Mouse (Mus musculus) ES-Bruce4 (cell line): ENCODE data around the gene Serpina3f. TPM values are rescaled to one million over a fixed set of nuclear protein-coding genes. Genes with fewer than 3 reads are reported as not detected.

Experiments
- H3K27ac ChIP-seq: 2 replicates; pipeline ENCODE4 v1.5.1; 2012; ENCODE audit warnings: low read length, inconsistent platforms; ENCODE audit not compliant: insufficient read depth
- H3K27me3 ChIP-seq: 2 replicates; pipeline ENCODE4 v1.6.1; 2012; ENCODE audit warnings: mild to moderate bottlenecking, low read length, inconsistent platforms; ENCODE audit not compliant: control insufficient read depth, poor library complexity, insufficient read depth, severe bottlenecking
- H3K36me3 ChIP-seq: 2 replicates; pipeline ENCODE4 v1.6.1; 2012; ENCODE audit warnings: inconsistent platforms, mild to moderate bottlenecking, low read length, moderate library complexity; ENCODE audit not compliant: control insufficient read depth, poor library complexity, insufficient read depth, severe bottlenecking
- H3K4me1 ChIP-seq: one replicate; pipeline ENCODE4 v1.8.1; 2011; ENCODE audit warnings: low read length; ENCODE audit not compliant: control insufficient read depth, insufficient read depth
- H3K4me3 ChIP-seq: 2 replicates; pipeline ENCODE4 v1.5.1; 2011; ENCODE audit warnings: low read depth, mild to moderate bottlenecking, low read length
- H3K9ac ChIP-seq: 2 replicates; pipeline ENCODE4 v1.6.1; 2012; ENCODE audit warnings: low read depth, mild to moderate bottlenecking, inconsistent platforms; ENCODE audit not compliant: poor library complexity, severe bottlenecking
- H3K9me3 ChIP-seq: replicated peaks from 2 replicates; pipeline ENCODE4 v1.6.1; 2012; ENCODE audit warnings: mild to moderate bottlenecking, low read length, inconsistent platforms; ENCODE audit not compliant: control insufficient read depth, poor library complexity, insufficient read depth, severe bottlenecking
- CTCF ChIP-seq: IDR thresholded peaks from one replicate; pipeline ENCODE4 v1.8.1; 2011; ENCODE audit warnings: low read depth, low read length
- EP300 ChIP-seq: IDR thresholded peaks from 2 replicates; pipeline ENCODE4 v1.6.1; 2011; ENCODE audit warnings: low read depth, low read length; ENCODE audit not compliant: insufficient read depth
- POLR2A ChIP-seq: IDR thresholded peaks from one replicate; pipeline ENCODE4 v1.8.1; 2011; ENCODE audit warnings: low read length; ENCODE audit not compliant: insufficient read depth
- polyA plus RNA-seq: library from polyadenylated mRNA; stranded (reverse); fragments of >200 nt; gene quantifications from 2 replicates; pipeline ENCODE4 v1.2.4, GENCODE M21; 2011; ENCODE audit warnings: low read depth; ENCODE audit not compliant: missing spikeins, insufficient read depth, insufficient read length

Gene Serpina3f
- polyA plus RNA-seq, 1 experiment = not detected

- 0 out of 2 replicates have a peak, but pooled peaks have one; percentile 51 for TF ChIP-seq EP300
- no peak for TF ChIP-seq CTCF
- no peaks in the 10 kb centered on the region for H3K27me3 ChIP-seq
- H3K4me1 ChIP-seq = no peaks in the 10 kb centered on the region
- H3K9ac ChIP-seq = no peak within 1 kb of the TSS
- no peak within 1 kb of the TSS for H3K27ac ChIP-seq
- no peaks in the 10 kb centered on the region for H3K9me3 ChIP-seq
- H3K36me3 ChIP-seq = no peaks in the 10 kb centered on the region
- H3K4me3 ChIP-seq = no peak within 1 kb of the TSS
These were observed 48.5 kb downstream of the Serpina3f start, which contains the start of gene Serpina3i for GRCm38 (mm10) chr12:104262863-104263262. Serpina3i (plus strand) TSS chr12:104263122.

DNA sequence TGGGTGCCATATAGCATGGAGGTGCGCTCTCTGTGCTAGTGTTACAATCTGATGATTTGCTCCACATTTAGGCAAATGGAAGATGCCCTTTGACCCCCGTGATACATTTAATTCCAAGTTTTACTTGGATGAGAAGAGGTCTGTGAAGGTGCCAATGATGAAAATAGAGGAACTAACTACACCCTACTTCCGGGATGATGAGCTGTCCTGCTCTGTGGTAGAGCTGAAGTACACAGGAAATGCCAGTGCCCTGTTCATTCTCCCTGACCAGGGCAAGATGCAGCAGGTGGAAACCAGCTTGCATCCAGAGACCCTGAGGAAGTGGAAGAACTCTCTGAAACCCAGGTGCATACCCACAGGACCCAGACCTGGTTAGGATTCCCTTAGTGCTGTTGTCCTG is 52.0 kb downstream of the Serpina3f start:
- Histone ChIP-seq H3K4me1 (no peaks in the 10 kb centered on the region), H3K27me3 (no peaks in the 10 kb centered on the region), H3K9ac (no peak overlapping the region), H3K36me3 (no peaks in the 10 kb centered on the region), H3K27ac (no peak overlapping the region), H3K9me3 (no peaks in the 10 kb centered on the region), H3K4me3 (no peak overlapping the region)
- TF ChIP-seq EP300 (no peak), POLR2A (no peak), CTCF (no peak)

Other genes with a start within 250 kb of the Serpina3f start
- gene Serpina11, start 224.6 kb upstream of the Serpina3f start, polyA plus RNA-seq = not detected in 2 replicates
- not detected in 2 replicates for gene Serpina9, start 200.8 kb upstream of the Serpina3f start, polyA plus RNA-seq
- not detected in 2 replicates for gene Serpina12, start 170.1 kb upstream of the Serpina3f start, polyA plus RNA-seq
- gene Serpina5, start 113.4 kb upstream of the Serpina3f start, polyA plus RNA-seq = not detected in 2 replicates
- gene Serpina3a, start 101.8 kb upstream of the Serpina3f start, polyA plus RNA-seq = not detected in 2 replicates
- gene Serpina3b, start 86.5 kb upstream of the Serpina3f start, polyA plus RNA-seq = not detected in 2 replicates
- not detected in 2 replicates for gene Serpina3c, start 60.7 kb upstream of the Serpina3f start, polyA plus RNA-seq
- 1.2 TPM in 1 of 2 replicates, not detected in the other for gene Serpina3g, start 21.7 kb downstream of the Serpina3f start, polyA plus RNA-seq
- 1.1 and 2.3 TPM in 2 replicates for gene Serpina3i, start 48.6 kb downstream of the Serpina3f start, polyA plus RNA-seq
- not detected in 2 replicates for gene Serpina3j, start 100.0 kb downstream of the Serpina3f start, polyA plus RNA-seq
- gene Serpina3k, start 123.9 kb downstream of the Serpina3f start, polyA plus RNA-seq = not detected in 2 replicates
- gene Serpina3m, start 123.9 kb downstream of the Serpina3f start, polyA plus RNA-seq = 6.1 and 7.0 TPM in 2 replicates
- 0.94 and 0.99 TPM in 2 replicates for gene Serpina3n, start 192.2 kb downstream of the Serpina3f start, polyA plus RNA-seq